In the genomic region with DNA sequence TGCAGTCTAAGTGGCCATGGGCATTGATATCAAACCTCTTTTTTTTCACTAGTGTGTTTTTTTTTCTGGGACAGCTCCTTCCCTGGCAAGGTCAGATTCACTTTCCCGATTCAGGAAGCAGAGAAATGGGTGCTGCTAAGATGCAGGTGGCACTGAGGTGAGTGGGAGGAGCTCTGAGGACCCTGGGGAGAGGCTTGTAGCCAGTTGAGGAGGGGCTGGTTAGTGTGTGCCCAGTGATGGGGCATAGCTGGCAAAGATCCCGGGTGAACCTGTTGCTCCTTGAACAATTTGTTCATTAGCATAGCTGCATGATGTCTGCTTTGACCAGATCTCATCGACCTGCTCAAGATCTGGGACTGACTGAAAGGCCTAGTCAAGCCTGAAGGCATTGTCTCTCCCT, we compare ENCODE assay signal across 9 mouse cellular contexts. TPM values are rescaled to one million over a fixed set of nuclear protein-coding genes. Genes with fewer than 3 reads are reported as not detected.
DNase-seq lines count a peak whose midpoint lies in the region.
"Had no signal": no experiment of that assay in that cellular context is flagged by ENCODE, and none has a peak within 500 bp of the region (broad histone marks: within the 10 kb centered on the region; RNA-seq: fewer than 3 reads in every experiment).

No protein-coding gene starts in this region.

- DNase-seq in heart, adult 11 months, result peak; percentile 82
- DNase-seq in heart, postnatal 25 days (ENCODE audit: low spot score), result no peak
- DNase-seq in right cerebral cortex, postnatal 4 days, result peak; percentile 9
- DNase-seq in right cerebral cortex, adult 2 months (ENCODE audit: low spot score in 2 of 2), result no peak
- DNase-seq in kidney, postnatal 10 days, result peak; percentile 75
- peak; percentile 67 for DNase-seq in thymus, postnatal 14 days
- no peak for DNase-seq in layer of hippocampus, postnatal 14 days (ENCODE audit: low spot score in 2 of 2)
- DNase-seq in c-Kit-positive CD71-positive TER-119-positive erythroid progenitor cells, embryonic 14.5 days (ENCODE audit: low spot score), result no peak
- DNase-seq: liver, embryonic 13.5 days had no signal

- intact Hi-C loops in heart, postnatal 25 days (cut with DNase I), result no loop called here

RNA-seq across cellular contexts. Expression of gene Nfatc3, which starts 3.6 kb away (rescaled TPM):
- total RNA-seq in heart, postnatal 25 days (2021), result 10 to 100 TPM; 19.3 to 21.7 TPM
- 10 to 100 TPM in 1 of 2 experiments, 1 to 10 TPM in 1; 9.9 to 11.6 TPM for total RNA-seq in layer of hippocampus, postnatal 14 days (2021)

RNA-seq across cellular contexts. Expression of gene Ddx28, which starts 43.4 kb away (rescaled TPM):
- 10 to 100 TPM; 10.1 to 10.3 TPM for total RNA-seq in heart, postnatal 25 days (2021)
- total RNA-seq in layer of hippocampus, postnatal 14 days (2021), result 10 to 100 TPM; 11.1 to 12.6 TPM

RNA-seq across cellular contexts. Expression of gene Dpep2nb, which starts 49.3 kb away (rescaled TPM):
- not detected for total RNA-seq in heart, postnatal 25 days (2021)
- not detected for total RNA-seq in layer of hippocampus, postnatal 14 days (2021)

Comparison
In these comparisons a context has a peak if more than half of its experiments do, and no peak if none do; other contexts are left out.
1. DNase-seq: peak in heart, adult 11 months (single experiment), right cerebral cortex, postnatal 4 days (single experiment), kidney, postnatal 10 days (single experiment) and thymus, postnatal 14 days (single experiment); none in heart, postnatal 25 days (single experiment), right cerebral cortex, adult 2 months (0 of 2), layer of hippocampus, postnatal 14 days (0 of 2) and c-Kit-positive CD71-positive TER-119-positive erythroid progenitor cells, embryonic 14.5 days (single experiment).